Mouse (Mus musculus): ENCODE results near the gene Sirt7. TPM values are rescaled to one million over a fixed set of nuclear protein-coding genes. Genes with fewer than 3 reads are reported as not detected.
A peak's percentile ranks its signal among the peaks of the same experiment; 100 is the strongest.

Gene Sirt7
- total and polyA plus RNA-seq, 3 experiments = 72.3 to 78.2 TPM; not detected in 1

DNA sequence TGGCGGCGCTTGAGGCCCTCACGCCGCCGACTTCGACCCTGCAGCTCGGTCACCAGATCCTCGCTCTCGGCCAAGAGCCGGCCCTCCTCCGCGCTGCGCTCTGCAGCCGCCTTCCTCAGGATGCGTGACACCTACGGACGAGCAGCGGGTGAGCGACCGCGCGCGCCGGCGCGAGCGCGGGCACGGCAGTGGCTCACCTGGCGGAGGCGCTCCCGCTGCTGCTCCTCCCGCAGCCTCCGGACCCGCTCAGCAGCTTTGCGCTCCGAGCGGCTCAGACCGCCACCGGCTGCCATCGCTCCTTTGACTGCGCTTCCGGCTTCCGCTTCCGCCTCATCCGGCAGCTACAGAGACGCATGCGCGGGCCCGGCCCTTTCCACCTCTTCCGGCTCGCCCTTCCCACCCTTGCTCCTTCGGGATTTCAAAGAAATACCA, 344 bp downstream of the Sirt7 start:
- peak; percentile 92 for DNase-seq (ENCODE audit: low read depth, low spot score)
- Histone ChIP-seq H3K27me3 (ENCODE audit: control insufficient read depth in 1 of 2, insufficient read depth in 2 of 2, low read length in 2 of 2) (no peaks in the 10 kb centered on the region), H3K36me3 (ENCODE audit: control insufficient read depth in 1 of 2, insufficient read depth in 2 of 2, low read length in 2 of 2) (peaks cover 3 to 12% of the 10 kb centered on the region in 2 experiments), H3K79me2 (ENCODE audit: control insufficient read depth, insufficient read depth, low read length, poor library complexity) (peaks cover 35% of the 10 kb centered on the region), H3K4me1 (ENCODE audit: control insufficient read depth in 1 of 2, insufficient read depth in 2 of 2, low read length in 2 of 2) (peaks cover 0 to 13% of the 10 kb centered on the region in 2 experiments; a peak in 3 of 4 replicates), H3K4me3 (ENCODE audit: control insufficient read depth in 1 of 2, insufficient read depth in 1 of 2, low read depth in 2 of 2, low read length in 2 of 2) (peak overlapping the region; percentile 82 to 93), H3K9ac (ENCODE audit: control insufficient read depth, low read depth, low read length, poor library complexity, severe bottlenecking) (peak overlapping the region; percentile 92), H3K27ac (ENCODE audit: control insufficient read depth, low read depth, low read length) (peak overlapping the region; percentile 54), H3K9me3 (replicated peaks; ENCODE audit: insufficient read depth, low read length) (no peaks in the 10 kb centered on the region)
- TF ChIP-seq GABPA (IDR thresholded peaks at IDR 0.05; ENCODE audit: low read depth, low read length) = no peak
- TF ChIP-seq MYB (IDR thresholded peaks at IDR 0.05; ENCODE audit: low read depth, low read length) = no peak
- TF ChIP-seq USF1 (IDR thresholded peaks at IDR 0.05; ENCODE audit: low read depth, low read length) = peak; percentile 5; the same call in 1 of the 2 replicates
- TF ChIP-seq POLR2AphosphoS2 (IDR thresholded peaks at IDR 0.05; ENCODE audit: low read length) = peak; percentile 98
- no peak for TF ChIP-seq TAL1 (IDR thresholded peaks at IDR 0.05; ENCODE audit: low read length)
- TF ChIP-seq SIN3A (IDR thresholded peaks at IDR 0.05; ENCODE audit: low read length) = peak; percentile 91; the same call in 1 of the 2 replicates
- peak; percentile 16; the same call in 1 of the 2 replicates for TF ChIP-seq ETS1 (IDR thresholded peaks at IDR 0.05; ENCODE audit: low read depth, low read length)
- TF ChIP-seq CHD1 (IDR thresholded peaks at IDR 0.05; ENCODE audit: low read depth, low read length) = no peak; the same call in 1 of the 2 replicates
- no peak; the same call in 1 of the 2 replicates for TF ChIP-seq MYC (IDR thresholded peaks at IDR 0.05; ENCODE audit: low read depth, low read length)
- TF ChIP-seq POLR2A (IDR thresholded peaks at IDR 0.05; ENCODE audit: control insufficient read depth in 1 of 2, insufficient read depth in 1 of 2, low read depth in 1 of 2, low read length in 2 of 2, poor library complexity in 1 of 2) = peak; percentile 76 to 87
- no peak for TF ChIP-seq JUND (IDR thresholded peaks at IDR 0.05; ENCODE audit: low read depth, low read length)
- TF ChIP-seq CTCF (IDR thresholded peaks at IDR 0.05 in 2 of 3, conservative IDR thresholded peaks at IDR 0.05 in 1 of 3; ENCODE audit: control insufficient read depth in 1 of 3, insufficient read depth in 1 of 3, low read depth in 2 of 3, low read length in 3 of 3, poor library complexity in 1 of 3, severe bottlenecking in 1 of 3) = 0 out of 6 replicates have a peak, but pooled peaks of 1 of the 3 experiments have one; percentile 0
- TF ChIP-seq ZMIZ1 (IDR thresholded peaks at IDR 0.05; ENCODE audit: low read depth, low read length) = no peak
- no peak for TF ChIP-seq ZC3H11A (IDR thresholded peaks at IDR 0.05; ENCODE audit: low read depth, low read length)
- no peak for TF ChIP-seq MEF2A (IDR thresholded peaks at IDR 0.05; ENCODE audit: extremely low read depth, insufficient replicate concordance, low read depth, low read length, poor library complexity, severe bottlenecking)
- peak; percentile 100 for TF ChIP-seq ELF1 (IDR thresholded peaks at IDR 0.05; ENCODE audit: low read depth, low read length)
- no peak for TF ChIP-seq MAFK (IDR thresholded peaks at IDR 0.05; ENCODE audit: borderline replicate concordance, low read depth, low read length)
- no peak; the same call in 1 of the 2 replicates for TF ChIP-seq MAZ (IDR thresholded peaks at IDR 0.05; ENCODE audit: low read depth, low read length)
- TF ChIP-seq ZKSCAN1 (IDR thresholded peaks at IDR 0.05; ENCODE audit: low read depth, low read length) = no peak
- TF ChIP-seq TBP (IDR thresholded peaks at IDR 0.05; ENCODE audit: low read depth, low read length) = peak; percentile 80
- no peak for TF ChIP-seq GATA1 (IDR thresholded peaks at IDR 0.05; ENCODE audit: low read depth, low read length)
- TF ChIP-seq RAD21 (IDR thresholded peaks at IDR 0.05; ENCODE audit: low read depth, low read length) = no peak
- peak; percentile 98 for TF ChIP-seq NRF1 (IDR thresholded peaks at IDR 0.05; ENCODE audit: insufficient read depth, low read depth, low read length, poor library complexity, severe bottlenecking)
- TF ChIP-seq E2F4 (IDR thresholded peaks at IDR 0.05; ENCODE audit: borderline replicate concordance, low read depth, low read length) = no peak
- TF ChIP-seq KAT2A (conservative IDR thresholded peaks at IDR 0.05; ENCODE audit: low read depth, low read length) = peak; percentile 49; the same call in 1 of the 2 replicates
- TF ChIP-seq SMC3 (IDR thresholded peaks at IDR 0.05; ENCODE audit: low read depth, low read length) = no peak
- TF ChIP-seq HCFC1 (IDR thresholded peaks at IDR 0.05; ENCODE audit: low read depth, low read length) = peak; percentile 91
- no peak for TF ChIP-seq RCOR1 (IDR thresholded peaks at IDR 0.05; ENCODE audit: low read depth, low read length)
- TF ChIP-seq EP300 (IDR thresholded peaks at IDR 0.05; ENCODE audit: low read depth in 1 of 2, low read length in 2 of 2) = no peak
- peak; percentile 58; the same call in 1 of the 2 replicates for TF ChIP-seq TCF12 (IDR thresholded peaks at IDR 0.05; ENCODE audit: low read depth, low read length)
- no peak for TF ChIP-seq BHLHE40 (IDR thresholded peaks at IDR 0.05; ENCODE audit: borderline replicate concordance, low read depth, low read length)
- TF ChIP-seq ZNF384 (IDR thresholded peaks at IDR 0.05; ENCODE audit: low read depth, low read length) = no peak
- TF ChIP-seq USF2 (IDR thresholded peaks at IDR 0.05; ENCODE audit: borderline replicate concordance in 1 of 2, insufficient read depth in 1 of 2, low read depth in 1 of 2, low read length in 2 of 2) = no peak
- TF ChIP-seq POLR2AphosphoS5 (IDR thresholded peaks at IDR 0.05; ENCODE audit: borderline replicate concordance, low read depth, low read length) = no peak
- no peak for TF ChIP-seq CHD2 (IDR thresholded peaks at IDR 0.05; ENCODE audit: low read length)
- peak; percentile 61; the same call in 1 of the 2 replicates for TF ChIP-seq MAX (IDR thresholded peaks at IDR 0.05; ENCODE audit: low read length)
- TF ChIP-seq NELFE (IDR thresholded peaks at IDR 0.05; ENCODE audit: low read depth, low read length) = peak; percentile 86

Measured in MEL (cell line).